Mouse (Mus musculus) Muller cell, postnatal 12 days (primary cell): ENCODE data around the gene Prpf19.

Experiments used
- DNase-seq: peaks from one replicate; pipeline ENCODE4 v3.0.0-alpha.2; 2015; ENCODE audit errors: inconsistent ontology term

Prpf19 gene

GRCm38 (mm10) chr19:10895016-10895528, at the start of gene Prpf19:
Gene Prpf19 (plus strand): TSS chr19:10895231.
- peak; percentile 96 for DNase-seq

DNA sequence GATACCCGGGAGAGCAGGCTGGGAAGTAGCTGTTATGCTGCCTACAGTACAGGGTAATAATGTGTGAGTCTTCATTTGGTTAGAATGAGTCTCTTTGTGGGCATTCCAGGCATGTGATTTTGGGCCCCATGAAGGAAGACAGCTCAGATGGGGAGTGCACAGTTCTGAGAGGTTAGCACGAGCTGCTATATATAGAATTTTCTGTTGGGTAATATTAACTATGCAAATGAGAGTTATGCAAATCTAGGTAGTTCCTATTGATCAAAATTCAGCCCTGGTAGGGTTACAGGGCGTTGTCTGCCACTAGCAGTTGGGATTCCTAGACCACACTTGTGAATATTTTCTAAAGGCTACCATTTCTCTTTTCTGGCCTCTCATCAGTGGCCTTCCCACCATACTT, 49.6 kb upstream of the Prpf19 start:
- no peak for DNase-seq

DNA sequence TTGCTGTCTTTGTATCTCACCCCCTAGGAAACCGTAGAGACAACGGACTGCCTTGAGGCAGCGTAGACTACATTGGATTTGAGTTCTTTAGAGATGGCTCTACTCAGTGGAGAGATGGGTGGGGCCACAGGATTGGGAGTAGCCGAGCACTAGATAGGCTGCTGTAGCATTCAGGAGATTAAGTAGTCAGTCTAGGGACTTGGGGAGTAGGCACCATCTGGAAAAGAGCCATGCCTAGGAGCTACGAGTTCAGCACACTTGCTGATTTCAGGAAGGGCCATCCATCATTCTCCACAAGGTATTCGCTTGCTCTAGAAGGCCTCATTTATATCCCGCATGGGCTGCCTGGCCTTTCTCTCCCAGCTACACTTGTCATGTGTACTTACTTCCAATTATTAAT, 48.9 kb upstream of the Prpf19 start:
- no peak for DNase-seq

DNA sequence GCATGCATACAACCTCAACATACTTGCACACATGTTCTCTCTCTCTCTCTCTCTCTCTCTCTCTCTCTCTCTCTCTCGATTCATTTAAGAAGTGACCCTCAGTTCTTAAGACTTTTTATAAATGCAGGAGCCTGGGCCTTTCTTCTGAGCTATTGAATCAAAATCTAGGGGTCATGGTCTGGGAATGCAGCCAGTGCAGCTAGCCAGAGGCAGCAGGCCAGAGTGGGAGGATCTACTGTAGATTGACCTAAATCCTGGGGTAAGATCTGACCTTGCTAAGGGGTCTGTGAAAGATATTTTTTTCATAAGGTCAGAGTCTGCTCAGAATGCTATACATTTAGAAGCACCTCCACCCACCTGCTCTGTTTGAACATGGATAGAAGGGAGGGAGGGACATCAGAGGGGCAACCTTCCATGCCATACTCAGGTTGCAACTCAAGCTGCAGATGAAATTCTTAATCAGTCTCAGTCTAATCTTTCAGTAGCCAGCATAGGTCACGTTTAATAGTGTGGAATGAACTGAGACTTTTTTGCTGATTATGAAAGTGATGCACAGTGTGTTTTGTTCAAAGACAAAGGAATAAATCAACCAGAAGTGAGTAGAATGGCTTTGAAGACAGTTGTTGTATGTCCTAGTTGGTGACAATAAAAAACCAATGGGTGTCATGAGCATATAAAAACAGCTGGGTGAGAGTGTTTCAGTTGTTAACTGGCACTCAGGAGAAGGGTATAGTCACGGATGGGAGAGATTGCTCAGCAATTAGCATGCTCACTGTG, 47.5 kb upstream of the Prpf19 start:
- DNase-seq = peak; percentile 66

DNA sequence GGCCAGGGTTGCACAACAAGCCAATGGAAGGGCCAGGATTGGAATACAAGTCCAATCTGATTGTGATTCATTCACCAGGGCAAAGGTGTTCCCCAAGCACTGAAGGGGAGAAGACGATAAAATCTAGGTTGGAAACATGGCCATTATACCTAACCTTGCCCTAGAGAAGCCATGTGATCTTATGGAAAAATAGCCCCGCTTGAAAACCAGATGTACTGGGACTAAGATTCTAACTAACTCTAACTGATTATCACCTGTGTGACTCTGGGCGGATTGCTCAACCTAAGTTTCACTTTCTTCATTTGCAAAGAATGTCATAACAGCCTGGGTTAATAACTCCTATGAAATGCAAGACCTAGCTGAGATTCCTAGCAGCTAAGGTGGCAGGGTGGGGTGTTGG, 39.6 kb upstream of the Prpf19 start:
- no peak for DNase-seq

DNA sequence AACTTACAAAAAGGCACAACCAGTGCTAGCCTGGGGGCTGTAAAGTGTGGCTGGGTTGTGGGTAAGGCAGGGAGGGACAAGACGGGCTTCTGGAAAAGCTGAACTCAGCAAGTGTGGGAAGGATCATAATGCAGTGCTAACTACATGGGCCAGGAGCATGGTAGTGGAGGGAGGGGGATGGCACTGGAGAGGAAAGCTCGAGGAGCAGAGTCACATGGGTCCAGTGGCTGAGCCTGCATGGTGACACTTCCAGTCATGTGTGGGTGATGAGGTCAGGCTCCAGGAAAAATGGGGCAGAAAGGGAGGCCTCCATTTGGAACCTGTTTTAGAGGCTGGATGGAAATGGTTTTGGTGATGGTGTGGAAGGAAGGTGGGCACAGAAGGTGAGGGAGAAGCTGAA, 38.5 kb upstream of the Prpf19 start:
- DNase-seq = no peak

DNA sequence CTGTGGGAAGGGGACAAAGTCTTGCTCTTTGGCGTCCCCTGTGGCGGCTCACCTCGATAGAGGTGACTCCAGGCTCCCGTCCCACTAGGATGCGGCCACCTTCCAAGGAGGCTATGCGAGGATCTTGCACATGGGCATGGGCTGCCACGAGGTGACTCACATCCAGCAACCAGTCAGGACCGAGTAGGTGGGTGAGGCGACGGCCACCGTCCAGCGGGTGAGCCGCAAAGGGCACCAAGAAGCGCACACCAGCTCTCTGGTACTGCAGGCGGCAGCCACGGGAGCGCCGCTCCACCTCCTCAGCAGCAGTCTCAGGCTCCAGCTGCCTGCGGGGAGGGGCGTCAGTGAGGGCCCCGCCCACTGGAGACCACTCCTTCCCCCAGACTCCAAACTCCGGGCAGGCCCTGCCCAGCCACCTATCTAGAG, 34.9 kb upstream of the Prpf19 start:
- no peak for DNase-seq

DNA sequence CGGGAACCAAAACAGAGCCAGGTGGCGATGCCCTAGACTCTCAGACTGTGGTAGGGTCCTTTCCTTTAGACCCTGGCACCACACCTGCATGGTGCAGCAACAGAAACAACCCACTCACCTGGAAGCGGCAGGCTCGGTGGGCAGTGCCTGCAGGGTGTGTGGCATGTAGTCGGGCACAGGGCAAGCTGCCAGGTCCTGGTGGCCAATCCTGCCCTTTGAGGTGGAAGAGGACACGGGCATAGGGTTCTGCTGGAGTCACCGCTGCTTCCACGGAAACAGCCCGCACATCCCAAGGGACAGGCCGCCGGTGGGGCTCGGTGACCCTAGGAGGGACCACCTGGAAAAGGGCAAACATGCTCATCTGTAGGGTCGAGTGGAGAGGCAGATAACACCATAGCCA, 28.7 kb upstream of the Prpf19 start:
- no peak for DNase-seq

GRCm38 (mm10) chr19:10867946-10868622, 26.9 kb upstream of the Prpf19 start:
- no peak for DNase-seq

- peak; percentile 28 for DNase-seq
Measured at GRCm38 (mm10) chr19:10868623-10869141, 26.3 kb upstream of the Prpf19 start.

DNA sequence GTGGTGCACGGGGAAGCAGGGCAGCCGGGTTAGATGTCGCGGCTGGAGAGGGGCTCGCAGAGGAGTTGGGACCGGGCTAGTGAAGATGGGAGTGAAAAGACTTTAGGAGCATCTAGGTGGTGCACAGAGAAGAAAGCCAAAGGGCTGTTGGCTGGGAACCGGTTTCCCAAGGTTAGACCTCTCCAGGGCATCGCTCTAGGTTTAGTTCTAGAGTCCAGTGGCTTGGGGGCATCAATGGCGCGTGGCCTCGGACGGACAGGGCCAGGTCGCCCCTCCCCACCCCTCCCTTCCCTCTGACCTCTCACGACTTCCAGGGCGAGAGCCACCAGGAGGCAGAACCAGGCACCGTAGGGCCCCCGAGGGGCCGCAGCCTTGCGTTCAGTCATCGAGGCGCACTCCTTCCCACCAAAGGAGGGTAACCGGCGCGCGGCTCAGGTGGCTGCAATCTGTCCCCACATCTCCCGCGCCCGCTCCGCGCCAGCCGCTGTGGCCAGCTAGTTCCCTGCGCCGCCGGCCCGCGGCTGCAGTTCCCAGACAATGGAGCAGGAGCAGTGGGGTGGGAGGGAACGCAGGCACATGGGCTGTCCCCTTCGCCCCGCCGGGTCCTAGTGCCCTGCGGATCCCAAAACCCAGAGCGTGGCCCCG, 25.7 kb upstream of the Prpf19 start:
- peak; percentile 90 for DNase-seq

DNA sequence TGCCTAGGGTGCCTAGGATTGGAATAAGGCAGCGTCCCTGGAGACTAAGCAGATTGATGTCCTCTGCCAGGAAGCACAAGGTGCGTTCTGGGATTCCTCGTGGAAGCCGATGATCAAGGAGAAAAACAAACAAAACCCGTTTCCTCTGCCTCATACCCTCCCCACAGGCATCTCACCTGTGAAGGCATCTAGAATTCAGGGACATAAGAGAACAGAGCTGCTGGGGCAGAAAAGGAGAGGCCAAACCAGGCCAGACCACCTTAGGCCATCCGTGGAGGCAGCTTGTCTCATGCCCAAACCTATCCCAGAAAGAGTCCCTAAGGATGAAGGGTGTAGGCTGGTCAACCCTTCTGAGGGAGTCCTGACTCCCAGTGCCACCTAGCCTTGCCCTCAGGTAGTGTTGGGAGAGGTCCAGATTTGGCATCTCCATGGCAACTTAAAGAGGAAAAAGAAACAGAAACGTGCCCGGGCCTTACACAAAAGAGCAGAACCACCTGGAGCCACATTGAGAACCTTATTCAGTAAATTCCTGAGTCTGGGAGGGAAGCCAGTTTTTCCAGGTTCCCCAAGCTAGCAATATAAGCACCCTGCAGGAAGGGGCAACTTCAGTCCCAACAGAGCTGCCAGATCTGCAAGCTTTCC, 25.0 kb upstream of the Prpf19 start, which contains the start of gene Tmem132a:
TSS of gene Tmem132a (minus strand) at position 55 of the 642 bp plus-strand sequence.
- no peak for DNase-seq

DNA sequence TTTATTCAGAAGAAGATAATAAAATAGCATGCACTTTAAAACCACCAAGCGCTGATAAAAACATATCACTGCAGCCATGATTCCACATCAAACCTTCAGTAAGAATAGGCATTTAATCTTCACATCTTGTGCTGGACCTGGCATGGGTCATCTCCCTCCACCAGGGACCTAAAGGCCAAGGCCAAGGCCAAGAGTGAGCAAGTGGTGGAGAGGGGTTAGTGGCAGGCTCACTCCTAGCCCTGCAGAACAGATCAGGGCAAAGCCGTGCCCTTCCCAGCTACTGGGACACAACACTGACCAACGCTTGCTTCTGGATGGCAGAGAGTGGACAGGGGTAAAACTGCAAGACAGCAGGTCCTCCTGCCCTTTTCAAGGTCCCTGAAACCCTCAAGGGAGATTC, 24.4 kb upstream of the Prpf19 start:
- no peak for DNase-seq

DNA sequence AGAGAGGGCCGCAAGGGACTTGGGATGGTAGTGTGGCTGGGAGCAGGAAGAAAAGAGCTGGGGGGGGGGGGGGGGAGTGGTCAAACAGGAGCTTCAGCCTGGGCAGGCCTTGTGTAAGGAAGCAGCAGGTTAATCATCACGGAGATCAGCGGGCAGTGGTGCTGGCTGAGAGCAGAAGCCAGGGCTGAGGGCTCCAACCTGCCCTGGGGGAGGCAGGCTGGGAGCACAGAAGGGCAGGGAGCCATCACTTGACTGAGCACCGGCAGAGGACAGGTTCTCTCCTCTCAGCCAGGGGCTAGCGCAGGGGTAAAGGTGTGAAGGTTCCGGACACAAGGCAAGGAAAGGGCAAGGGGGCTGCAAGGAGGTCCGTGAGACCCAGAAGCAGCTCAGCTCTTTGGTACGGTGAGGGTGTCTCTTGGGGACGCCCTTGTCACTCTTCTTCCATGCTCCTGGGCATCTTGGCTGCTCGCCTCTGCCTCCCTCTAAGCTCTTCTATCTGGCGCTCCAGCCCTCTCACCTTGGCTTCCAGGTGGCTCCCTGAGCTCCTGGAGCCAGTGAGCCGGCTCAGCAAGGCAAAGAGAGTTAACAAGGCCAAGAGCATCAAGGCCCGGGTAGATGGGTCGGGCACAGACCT, 23.6 kb upstream of the Prpf19 start:
- no peak for DNase-seq

- DNase-seq = no peak
Measured at GRCm38 (mm10) chr19:10878201-10878837, 16.7 kb upstream of the Prpf19 start.

- DNase-seq = no peak
Measured at GRCm38 (mm10) chr19:10880085-10880974, 14.7 kb upstream of the Prpf19 start.

GRCm38 (mm10) chr19:10880975-10881425, 14.0 kb upstream of the Prpf19 start:
- no peak for DNase-seq

GRCm38 (mm10) chr19:10881426-10882154, 13.4 kb upstream of the Prpf19 start, which contains the start of gene Tmem109:
Gene Tmem109 (minus strand): TSS chr19:10882001.
- DNase-seq = peak; percentile 95

- DNase-seq = no peak
Measured at GRCm38 (mm10) chr19:10892201-10892600, 2.8 kb upstream of the Prpf19 start.
